Mouse (Mus musculus) gastrocnemius, postnatal 10 days (tissue): Measurements from ENCODE around the gene Isg20. TPM values are rescaled to one million over a fixed set of nuclear protein-coding genes. Genes with fewer than 3 reads are reported as not detected.

Experiments
- DNase-seq: peaks from one replicate; pipeline ENCODE4 v3.0.0; 2021; ENCODE audit warnings: mixed read lengths
- total RNA-seq, 2 experiments: library from RNA; stranded (reverse); gene quantifications; 2 replicates each; pipeline ENCODE4 v1.2.3; 2021

The Isg20 gene
- total RNA-seq, 2 experiments from 2014 or later = 0.89 to 3.6 TPM

- no peak for DNase-seq
Measured at GRCm38 (mm10) chr7:78903174-78903870, 9.9 kb upstream of the Isg20 start.

- DNase-seq = no peak
Measured at GRCm38 (mm10) chr7:78904175-78904574, 9.0 kb upstream of the Isg20 start.

DNA sequence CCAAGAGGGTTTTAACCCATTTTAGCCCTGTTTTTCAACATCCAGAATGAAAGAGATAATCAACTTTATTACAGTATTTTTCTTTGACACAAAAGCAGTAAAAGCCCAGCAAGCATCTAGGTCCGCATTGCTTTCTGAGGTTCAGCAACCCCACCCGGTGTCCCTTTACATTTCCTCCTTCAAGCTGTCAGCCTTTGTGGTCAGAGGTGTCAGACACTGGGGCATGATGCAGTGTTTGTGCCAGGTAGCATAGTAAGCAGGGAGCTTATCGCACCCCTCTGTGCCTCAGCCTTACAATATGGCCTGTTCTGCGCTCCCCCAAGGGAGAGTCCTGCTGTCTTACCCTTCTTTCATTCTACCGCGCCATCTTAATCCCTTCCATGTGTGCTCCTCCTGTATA lies 4.2 kb upstream of the Isg20 start:
- no peak for DNase-seq

GRCm38 (mm10) chr7:78910336-78911098 lies 2.7 kb upstream of the Isg20 start:
- DNase-seq = no peak

GRCm38 (mm10) chr7:78911209-78911608 lies 2.0 kb upstream of the Isg20 start:
- DNase-seq = no peak

- DNase-seq = no peak
Measured at GRCm38 (mm10) chr7:78912253-78912973, 811 bp upstream of the Isg20 start.

GRCm38 (mm10) chr7:78913649-78914544 lies 673 bp downstream of the Isg20 start:
- no peak for DNase-seq

DNA sequence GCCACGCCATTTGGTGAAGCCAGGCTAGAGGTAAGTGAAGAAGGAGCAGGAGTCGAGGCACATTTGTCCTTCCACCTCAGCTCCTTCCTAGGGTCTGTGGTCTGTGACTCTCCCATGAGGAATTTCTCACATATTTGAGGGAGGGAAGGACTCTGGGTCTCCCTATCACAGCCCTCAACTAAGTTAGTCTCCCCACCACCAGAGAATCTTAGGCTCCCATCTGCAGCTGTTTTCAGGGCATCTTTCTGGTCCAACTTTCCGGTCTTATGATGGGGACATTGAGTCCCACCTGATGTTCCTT lies 1.3 kb downstream of the Isg20 start:
- DNase-seq = no peak

DNA sequence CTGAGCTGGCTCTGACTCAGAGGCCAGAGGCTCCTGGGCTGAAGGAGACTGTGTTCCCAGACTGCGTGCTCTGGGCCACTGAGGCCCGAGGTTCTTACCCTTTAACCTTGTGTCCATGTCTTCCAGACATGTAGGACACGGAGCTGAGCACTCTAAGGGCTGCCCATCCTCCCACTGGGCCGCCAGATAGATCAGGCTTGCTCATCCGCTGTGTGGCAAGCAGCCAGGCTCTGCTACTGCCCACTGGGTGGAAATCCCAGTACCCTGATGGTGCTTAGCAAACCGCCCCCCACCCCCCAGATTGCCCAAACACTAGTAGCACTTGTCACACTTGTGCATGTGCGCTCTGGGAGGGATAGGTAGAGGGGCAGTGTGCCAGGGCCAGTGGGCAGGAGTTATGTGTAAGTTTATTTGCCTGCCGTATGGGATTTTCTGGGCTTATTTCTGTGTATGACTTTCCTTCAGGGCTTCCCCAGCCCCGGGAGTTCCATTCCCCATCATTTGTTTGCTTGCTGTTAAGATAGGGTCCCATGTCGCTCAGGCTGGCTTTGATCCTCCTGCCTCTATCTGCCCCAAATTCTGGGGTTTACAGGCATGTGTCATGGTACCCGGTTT lies 1.8 kb downstream of the Isg20 start:
- DNase-seq = no peak

DNA sequence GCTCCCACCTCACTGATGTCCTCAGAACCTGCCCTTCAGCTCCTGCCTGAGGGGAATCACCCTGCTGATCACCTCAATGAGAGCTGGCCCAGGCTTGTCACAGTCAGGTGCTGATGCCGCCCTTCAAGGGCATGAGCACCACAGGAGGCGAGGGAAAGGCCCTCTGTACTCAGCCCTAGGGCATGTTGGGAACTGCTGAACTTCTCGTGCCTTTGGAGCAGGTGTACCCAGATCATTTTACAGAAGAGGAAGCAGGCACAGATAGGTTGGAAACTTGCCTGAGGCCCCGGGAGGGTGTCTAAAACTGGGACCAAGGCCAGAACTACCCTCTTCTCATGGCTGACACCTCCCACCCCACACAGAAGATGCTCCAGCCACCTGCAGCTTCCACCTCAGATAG lies 5.5 kb downstream of the Isg20 start:
- DNase-seq = no peak

DNA sequence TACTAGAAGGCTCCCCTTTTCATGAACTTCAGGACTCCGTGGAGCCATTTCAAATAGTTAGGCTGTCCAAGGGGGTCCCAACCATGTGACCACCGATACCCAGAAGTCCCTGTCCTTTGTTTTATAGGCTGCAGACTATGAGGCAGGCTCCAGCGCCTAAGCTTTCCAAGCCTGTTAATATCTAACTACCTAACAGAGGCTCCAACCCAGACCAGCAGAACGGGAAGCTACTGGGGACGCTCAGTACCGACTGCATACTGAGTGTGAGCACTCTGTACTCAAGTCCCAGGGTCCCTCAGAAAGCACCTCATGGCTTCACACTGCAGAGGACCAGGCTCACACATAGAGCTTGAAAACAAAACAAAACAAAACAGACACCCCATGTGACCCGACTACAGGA lies 9.3 kb downstream of the Isg20 start:
- no peak for DNase-seq

- peak; percentile 73 for DNase-seq
Measured at GRCm38 (mm10) chr7:78924300-78924699, 11.1 kb downstream of the Isg20 start.

DNA sequence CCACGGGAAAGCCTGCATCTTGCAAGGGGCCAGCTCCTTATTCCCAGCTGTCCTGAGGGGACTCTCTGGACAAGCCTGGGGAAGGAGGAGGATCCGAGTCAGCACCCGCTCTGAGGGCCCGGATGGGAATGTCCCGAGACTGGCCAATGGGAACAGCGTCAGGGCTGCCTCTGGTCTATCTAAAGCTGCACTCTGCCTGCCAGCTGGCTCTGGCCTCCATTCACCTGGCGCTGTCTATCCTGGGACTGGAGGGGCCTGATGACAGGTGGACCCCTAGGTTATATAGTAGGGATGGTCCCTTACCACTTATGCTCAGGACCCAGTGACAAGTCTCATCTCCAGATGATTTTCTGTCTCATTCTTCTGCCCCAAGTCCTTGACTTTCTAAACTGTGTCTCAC lies 11.6 kb downstream of the Isg20 start:
- no peak for DNase-seq

DNA sequence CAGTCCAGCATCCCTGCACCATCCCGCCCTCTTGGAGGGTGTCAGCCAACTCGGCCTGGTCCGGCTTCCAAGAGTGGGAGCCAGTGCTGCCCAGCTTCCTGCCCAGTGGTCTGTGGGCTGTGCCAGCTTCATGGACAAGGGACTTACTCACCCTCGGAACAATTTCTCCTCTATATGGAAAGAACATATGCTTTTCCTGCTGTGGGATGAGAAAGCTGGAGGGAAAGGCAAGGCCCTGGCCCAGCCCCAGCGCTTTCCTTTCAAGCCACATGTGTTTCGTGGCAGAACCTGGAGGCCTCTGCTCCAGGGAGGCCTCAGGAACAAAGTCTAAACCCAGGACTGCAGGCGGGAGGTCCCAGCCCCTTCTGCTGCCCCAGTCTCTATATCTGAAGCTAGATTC lies 12.5 kb downstream of the Isg20 start:
- no peak for DNase-seq

- DNase-seq = no peak
Measured at GRCm38 (mm10) chr7:78926156-78926555, 12.9 kb downstream of the Isg20 start.

GRCm38 (mm10) chr7:78927266-78927665 lies 14.0 kb downstream of the Isg20 start:
- DNase-seq = no peak

GRCm38 (mm10) chr7:78938957-78939602 lies 25.9 kb downstream of the Isg20 start:
- DNase-seq = no peak

DNA sequence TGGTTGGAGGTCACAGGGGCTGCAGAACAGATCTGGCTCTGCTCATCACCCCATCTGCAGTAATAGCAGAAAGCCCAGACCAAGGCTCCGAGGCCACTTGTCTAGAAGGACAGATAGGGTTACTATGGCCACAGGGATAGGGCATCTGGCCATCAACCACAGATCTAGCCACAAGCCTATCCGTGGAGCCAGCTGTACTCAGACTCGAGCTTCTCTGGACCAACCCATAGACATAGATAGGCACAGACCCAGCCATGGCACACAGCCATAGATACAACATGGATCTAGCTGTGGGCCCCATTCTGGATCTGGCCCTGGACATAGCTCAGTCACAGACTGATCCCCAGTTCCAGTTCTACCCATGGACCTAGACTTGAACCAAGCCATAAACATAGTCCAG lies 27.7 kb downstream of the Isg20 start:
- no peak for DNase-seq

GRCm38 (mm10) chr7:78942544-78942943 lies 29.3 kb downstream of the Isg20 start:
- no peak for DNase-seq

GRCm38 (mm10) chr7:78953886-78954572 lies 40.8 kb downstream of the Isg20 start:
- no peak for DNase-seq

DNA sequence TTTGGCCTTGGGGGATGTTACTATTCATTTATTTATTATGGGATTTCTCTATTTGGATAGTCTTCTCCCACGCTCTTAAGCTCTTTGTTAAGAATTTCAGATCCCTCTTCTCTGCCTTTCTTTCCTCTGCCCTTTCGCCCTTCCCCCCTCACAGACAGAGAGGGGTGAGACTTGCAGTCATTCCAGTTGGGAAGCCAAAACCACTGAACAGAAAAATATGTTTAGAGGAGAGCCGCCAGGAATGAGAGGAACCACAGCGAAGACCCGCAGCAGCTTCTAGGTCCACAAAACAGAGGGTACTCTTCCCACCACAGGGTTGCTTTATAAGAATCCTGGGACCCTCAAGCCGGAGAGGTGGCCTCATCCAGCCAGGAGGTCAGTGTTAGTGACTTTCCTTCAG lies 41.4 kb downstream of the Isg20 start:
- DNase-seq = no peak
